Mouse (Mus musculus) bone marrow, adult 2 months (tissue): ENCODE results near the gene Rmnd5a.

Experiments
- CTCF ChIP-seq: fragments of 200-500 bp; IDR thresholded peaks from 2 replicates; pipeline ENCODE4 v1.5.1; 2011; ENCODE audit warnings: low read length, control low read depth; ENCODE audit not compliant: control insufficient read depth, insufficient read depth
- POLR2A ChIP-seq: fragments of 200-500 bp; IDR thresholded peaks from 2 replicates; pipeline ENCODE4 v1.6.1; 2011; ENCODE audit warnings: low read depth, mild to moderate bottlenecking, control low read depth, low read length, borderline replicate concordance; ENCODE audit not compliant: control insufficient read depth

DNA sequence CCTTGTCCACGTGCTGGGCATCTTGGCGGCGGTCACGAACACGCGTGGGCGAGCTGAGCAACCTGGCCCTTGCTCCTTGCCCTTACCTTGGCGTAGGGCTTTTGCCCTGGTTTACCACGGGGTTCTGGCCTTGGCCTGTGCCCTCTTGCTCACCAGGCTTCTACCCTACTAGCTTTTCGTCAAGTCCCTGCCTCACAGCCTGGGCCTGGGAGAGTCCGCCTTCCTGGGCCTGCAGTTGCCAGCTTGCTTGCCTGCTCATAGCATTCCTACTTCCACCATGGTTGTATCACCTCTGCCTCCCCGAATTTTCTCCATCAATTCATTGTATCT lies 779 bp upstream of the Rmnd5a start:
- no peak for TF ChIP-seq CTCF
- TF ChIP-seq POLR2A = no peak
